Mouse (Mus musculus): ENCODE measurements around the gene Col6a6. TPM values are rescaled to one million over a fixed set of nuclear protein-coding genes. Genes with fewer than 3 reads are reported as not detected.
A peak's percentile ranks its signal among the peaks of the same experiment; 100 is the strongest.
"Not testable (repeated sequence)": the region's sequence is repeated elsewhere in the genome, so short reads cannot be mapped to it uniquely, and the experiment has no call there.

Col6a6 gene
- polyA plus RNA-seq, 1 experiment from 2014 or later = 0.09 TPM

- no peaks in the 10 kb centered on the region for H3K27me3 ChIP-seq
- H3K4me3 ChIP-seq (replicated peaks) = peak within 1 kb of the TSS; percentile 73
- H3K4me1 ChIP-seq (replicated peaks) = peaks cover 35% of the 10 kb centered on the region
- peak within 1 kb of the TSS; percentile 69 for H3K27ac ChIP-seq
- WGBS = 5% methylated on average over 37 of the region's 37 CpGs
- no peaks in the 10 kb centered on the region for H3K9me3 ChIP-seq
- peak within 1 kb of the TSS; percentile 84 for H3K4me2 ChIP-seq (replicated peaks)
- H3K9ac ChIP-seq (replicated peaks) = peak within 1 kb of the TSS; percentile 85
- ATAC-seq = peak; percentile 96
- H3K36me3 ChIP-seq = peaks cover 24% of the 10 kb centered on the region
Measured at GRCm38 (mm10) chr9:105642460-105643371, 185.2 kb downstream of the Col6a6 start, which contains the start of gene Pik3r4. Pik3r4 (plus strand) TSS chr9:105642978.

GRCm38 (mm10) chr9:105641377-105641776 is 186.6 kb downstream of the Col6a6 start:
- peaks cover 19% of the 10 kb centered on the region for H3K36me3 ChIP-seq
- H3K27ac ChIP-seq; H3K4me3 ChIP-seq (replicated peaks); H3K9me3 ChIP-seq; H3K4me2 ChIP-seq (replicated peaks); H3K27me3 ChIP-seq; ATAC-seq; H3K9ac ChIP-seq (replicated peaks): not testable (repeated sequence)
- 64% methylated on average over 6 of the region's 6 CpGs for WGBS
- peaks cover 28% of the 10 kb centered on the region for H3K4me1 ChIP-seq (replicated peaks)

Other genes starting within 250 kb of the Col6a6 start
- 20.0 and 21.3 TPM in 2 replicates for gene Pik3r4, start 185.2 kb downstream of the Col6a6 start, polyA plus RNA-seq (2015; fragmentation: Nextera tagmentation; extraction: Ambion mirVana)
- 0.09 TPM in 2 replicates for gene Col6a5, start 132.5 kb upstream of the Col6a6 start, polyA plus RNA-seq (2015; fragmentation: Nextera tagmentation; extraction: Ambion mirVana)